Mouse (Mus musculus) kidney, postnatal 14 days (tissue): ENCODE data around the gene Actr6.
"Not testable (repeated sequence)": the region's sequence is repeated elsewhere in the genome, so short reads cannot be mapped to it uniquely, and the experiment has no call there.

Source experiments
- DNase-seq: peaks from one replicate; pipeline ENCODE4 v3.0.0; 2022; ENCODE audit warnings: mixed read lengths

The Actr6 gene

DNA sequence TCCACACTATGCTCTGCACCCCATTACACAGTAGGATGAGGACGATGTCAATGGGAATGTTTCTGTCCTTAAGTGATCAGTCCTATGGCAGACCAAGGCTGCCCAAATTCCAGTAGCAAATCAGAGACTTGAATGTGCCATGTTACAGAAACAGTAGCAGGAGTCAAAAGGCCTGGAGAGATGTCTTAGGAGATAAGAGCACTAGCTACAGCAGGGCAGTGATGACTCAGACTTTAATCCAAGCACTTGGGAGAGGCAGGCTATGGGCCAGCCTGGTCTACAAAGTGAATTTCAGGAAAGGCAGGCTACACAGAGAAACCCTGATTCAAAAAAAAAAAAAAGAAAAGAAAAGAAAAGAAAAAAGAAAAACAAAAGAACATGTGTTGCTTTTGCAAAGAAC is 52.6 kb downstream of the Actr6 start:
- DNase-seq = no peak

DNA sequence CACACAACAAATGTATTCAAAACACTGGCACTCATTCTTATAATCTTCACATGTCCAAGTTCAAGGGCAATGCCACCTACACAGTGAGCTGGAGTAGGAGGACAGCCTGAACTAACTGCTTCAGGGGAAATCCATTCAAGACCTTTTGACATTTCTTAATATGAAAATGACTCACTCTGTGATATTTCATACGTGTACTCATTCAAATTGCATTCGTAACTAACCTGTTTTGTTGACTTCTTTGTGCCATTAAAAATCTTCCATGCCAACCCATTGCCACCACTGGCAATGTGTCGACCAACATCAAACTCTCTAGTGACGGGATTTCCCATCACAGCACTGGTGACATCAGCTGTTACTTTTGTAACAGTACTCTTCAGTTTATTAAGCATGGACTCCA is 54.0 kb downstream of the Actr6 start:
- DNase-seq = no peak

DNA sequence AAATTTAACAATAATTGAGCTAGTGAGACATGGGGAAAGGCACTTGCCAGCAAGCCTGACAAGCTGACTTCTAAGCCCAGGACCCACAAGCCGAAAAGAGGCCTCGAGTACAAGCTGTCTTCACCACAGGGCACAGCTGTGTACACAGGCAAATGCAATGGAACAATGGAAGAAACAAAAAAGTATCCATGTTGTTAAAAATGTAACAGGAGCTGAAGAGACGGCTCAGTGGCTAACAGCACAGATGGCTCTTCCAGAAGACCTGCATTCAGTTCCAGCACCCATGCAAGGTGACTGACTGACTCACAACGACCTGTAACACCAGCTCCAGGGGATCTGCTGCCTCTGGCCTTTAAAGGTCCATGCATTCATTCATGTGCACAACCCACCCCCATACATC is 55.5 kb downstream of the Actr6 start:
- DNase-seq = no peak

DNA sequence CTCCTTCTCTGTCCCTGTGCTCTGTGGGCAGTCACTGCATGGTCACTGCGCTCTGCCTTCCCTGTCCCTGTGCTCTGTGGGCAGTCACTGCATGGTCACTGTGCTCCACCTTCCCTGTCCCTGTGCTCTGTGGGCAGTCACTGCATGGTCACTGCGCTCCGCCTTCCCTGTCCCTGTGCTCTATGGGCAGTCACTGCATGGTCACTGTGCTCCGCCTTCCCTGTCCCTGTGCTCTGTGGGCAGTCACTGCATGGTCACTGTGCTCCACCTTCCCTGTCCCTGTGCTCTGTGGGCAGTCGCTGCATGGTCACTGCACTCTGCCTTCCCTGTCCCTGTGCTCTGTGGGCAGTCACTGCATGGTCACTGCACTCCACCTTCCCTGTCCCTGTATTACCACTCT is 61.7 kb downstream of the Actr6 start:
- DNase-seq = not testable (repeated sequence)

DNA sequence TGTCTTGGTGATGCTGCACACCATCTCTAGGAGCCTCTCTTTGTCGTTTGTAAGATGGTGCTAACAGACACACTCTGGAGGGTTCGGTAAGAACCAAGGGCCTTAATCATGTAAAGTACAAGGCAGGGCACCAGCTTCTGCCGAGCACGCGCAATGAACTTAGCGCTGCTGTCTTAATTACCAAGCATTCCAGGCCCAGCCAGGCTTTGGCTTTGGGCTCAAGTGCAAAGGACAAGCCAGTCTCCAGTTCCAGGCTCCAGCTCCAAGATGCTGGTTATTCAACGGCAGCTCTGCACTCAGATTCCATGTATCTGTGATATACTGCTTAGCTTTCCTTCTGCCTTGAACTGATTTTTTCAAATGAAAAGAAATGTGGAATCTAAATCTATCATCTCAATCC is 64.5 kb downstream of the Actr6 start:
- DNase-seq = peak; percentile 51

DNA sequence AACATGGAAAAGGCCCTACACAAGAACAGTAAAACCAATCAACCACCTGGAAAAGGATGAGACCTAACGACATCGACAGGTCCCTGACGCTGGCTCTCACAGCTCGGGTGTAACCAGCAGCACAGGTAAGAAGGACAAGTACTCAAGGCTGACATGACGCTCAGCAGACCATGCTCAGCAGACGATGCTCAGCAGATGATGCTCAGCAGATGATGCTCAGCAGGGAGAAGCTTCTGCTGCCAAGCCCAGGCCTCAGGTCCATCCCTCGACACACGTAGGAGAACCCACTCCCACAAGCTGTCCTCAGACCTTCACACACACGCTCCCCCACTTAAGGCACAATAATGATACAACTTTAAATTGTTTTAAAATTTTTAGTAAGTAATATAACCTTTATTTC is 66.4 kb downstream of the Actr6 start:
- DNase-seq = no peak

DNA sequence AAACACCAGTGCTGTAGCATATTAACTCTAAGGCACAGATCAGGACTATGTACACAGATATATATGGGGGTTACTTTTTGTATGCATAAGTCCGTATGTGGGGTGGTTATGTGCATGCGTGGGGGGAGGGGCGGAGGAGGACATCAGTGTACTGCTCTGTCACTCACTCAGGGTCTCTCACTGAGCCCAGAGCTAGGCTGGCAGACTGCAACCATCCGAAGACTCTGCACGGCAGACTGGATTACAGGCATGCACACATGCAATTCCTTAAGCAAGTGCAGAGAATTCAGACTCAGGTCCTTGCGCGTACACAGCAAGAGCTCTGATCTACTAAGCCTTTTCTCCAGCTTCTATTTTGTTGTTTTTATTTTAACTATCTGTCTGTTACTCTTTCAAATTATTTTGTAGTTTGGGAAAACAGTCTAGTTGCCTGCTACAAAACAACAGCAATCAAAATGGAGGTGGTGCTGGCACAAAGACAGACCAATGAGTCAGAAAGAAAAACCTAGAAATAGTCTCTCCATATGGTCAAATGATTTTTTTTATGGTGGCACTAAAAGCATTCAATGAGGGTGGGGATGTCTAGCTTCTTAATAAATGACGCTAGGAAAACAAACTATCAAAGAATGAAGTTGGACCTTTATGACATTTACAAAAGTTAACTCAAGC is 67.0 kb downstream of the Actr6 start:
- no peak for DNase-seq
